Mouse (Mus musculus) layer of hippocampus, adult 18-20 months (tissue): ENCODE measurements at regions not wholly inside any gene's neighbourhood (a gene's known extent, or its start where the extent isn't known, plus 50 kb on each side); places are given as distances from the start of the nearest gene placed in this dataset.
"Not testable (repeated sequence)": the region's sequence is repeated elsewhere in the genome, so short reads cannot be mapped to it uniquely, and the experiment has no call there.

Experiments used
- DNase-seq, 2 experiments: peaks; one replicate each; pipeline ENCODE4 v3.0.0; 2022; ENCODE audit warnings: low spot score in 2 of 2

DNA sequence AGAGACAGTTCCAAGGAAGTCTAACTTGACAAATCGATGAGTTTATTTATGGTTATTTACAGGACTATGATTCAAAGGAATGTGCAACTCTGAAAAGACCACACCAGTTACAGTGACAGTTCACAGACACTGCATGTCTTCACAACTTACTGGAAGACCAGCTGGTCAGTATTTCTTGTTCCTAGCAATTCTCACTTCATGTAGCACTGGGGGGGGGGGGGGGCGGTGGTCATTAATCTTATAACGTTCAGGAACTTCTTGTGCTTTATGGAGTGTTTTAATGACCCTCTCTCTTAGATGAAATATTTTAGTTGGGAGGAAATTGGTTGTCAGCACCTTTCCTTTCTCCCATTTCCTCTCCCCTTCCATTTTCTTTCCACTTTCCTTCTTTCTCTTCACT is 1752.1 kb upstream of the Cntnap5a start:
- DNase-seq: no peak

DNA sequence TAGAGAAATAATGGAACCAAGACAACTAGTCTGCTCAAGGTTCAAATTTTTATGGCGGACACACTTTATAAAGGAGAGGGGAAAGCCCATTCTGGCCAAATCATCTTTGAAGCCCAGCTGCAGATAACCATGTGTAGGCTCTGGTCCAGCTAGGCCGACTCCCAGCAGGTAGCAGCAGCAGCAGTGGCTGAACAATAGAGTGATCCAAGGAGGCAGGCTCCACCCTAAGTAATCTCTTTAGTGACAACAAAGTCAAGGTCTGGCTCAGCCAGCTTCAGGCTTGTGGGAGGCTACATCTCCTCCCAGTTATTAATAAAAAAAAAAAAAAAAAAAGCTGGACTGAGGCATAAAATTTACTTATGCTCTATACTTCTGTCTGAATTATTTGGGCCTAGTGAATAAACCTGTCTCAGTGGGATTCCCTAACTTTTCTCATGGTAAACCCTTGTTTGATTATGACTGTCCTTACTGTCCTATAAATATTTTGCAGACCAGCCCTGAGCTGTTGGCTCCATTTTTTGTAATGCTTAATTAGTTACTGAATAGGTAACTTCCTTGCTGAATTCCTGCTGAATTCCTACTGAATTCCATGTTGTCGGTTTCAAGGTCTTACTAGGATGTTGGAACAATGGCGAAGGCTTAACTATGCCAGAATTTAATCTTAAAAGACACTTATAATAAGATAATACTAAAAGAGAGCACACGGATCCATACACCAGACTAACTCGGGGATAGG is 1726.4 kb upstream of the Cntnap5a start:
- DNase-seq: no peak

DNA sequence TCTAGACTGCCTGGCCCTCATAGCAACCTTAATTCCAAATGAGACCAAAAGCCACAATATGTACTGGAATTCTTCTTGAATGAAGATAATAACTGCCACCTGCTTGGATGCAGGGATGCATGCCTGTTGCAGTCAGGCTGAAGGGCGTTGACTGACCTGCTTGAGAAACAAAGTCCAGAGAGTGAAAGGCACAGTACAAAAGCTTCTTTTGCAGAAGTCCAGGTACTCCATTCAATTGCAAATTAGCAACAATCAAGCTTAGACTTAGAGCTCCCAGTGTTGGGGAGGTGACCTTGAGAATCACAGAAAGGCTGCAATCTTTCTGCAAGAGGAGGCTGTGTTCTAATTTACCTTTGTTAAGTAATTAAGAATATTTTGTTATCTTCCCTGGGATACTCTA is 1725.3 kb upstream of the Cntnap5a start:
- DNase-seq: not testable (repeated sequence)

DNA sequence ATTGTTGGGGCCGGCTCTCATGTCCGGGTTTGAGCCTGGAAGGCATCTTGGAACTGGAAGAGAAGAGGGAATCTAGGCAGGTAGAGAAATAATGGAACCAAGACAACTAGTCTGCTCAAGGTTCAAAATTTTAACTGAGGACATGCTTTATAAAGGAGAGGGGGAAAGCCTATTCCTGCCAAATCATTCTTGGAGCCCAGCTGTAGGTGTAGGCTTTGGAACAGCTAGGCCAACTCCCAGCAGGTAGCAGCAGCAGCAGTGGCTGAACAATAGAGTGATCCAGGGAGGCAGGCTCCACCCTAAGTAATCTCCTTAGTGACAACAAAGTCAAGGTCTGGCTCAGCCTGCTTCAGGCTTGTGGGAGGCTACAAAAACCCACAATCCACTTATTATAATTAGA is 1720.6 kb upstream of the Cntnap5a start:
- not testable (repeated sequence) for DNase-seq

DNA sequence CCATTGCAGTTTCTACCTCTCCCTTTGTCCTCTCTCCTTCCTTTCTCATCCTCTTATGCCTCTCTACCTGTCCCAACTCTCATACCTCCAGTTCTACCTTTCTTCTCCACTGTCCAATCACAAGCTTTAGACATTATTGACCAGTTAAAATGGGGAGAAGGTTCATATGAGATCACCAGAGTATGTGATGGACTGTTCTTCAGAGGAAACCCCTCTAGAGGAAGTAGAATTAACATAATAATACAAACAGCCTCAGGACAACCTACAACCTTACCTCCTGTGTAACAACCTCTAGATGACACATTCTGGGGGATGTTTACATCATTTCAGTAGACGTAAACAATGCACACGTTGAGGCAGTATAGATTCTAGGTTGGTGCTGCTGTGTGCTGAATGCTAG is 1720.1 kb upstream of the Cntnap5a start:
- DNase-seq: no peak

DNA sequence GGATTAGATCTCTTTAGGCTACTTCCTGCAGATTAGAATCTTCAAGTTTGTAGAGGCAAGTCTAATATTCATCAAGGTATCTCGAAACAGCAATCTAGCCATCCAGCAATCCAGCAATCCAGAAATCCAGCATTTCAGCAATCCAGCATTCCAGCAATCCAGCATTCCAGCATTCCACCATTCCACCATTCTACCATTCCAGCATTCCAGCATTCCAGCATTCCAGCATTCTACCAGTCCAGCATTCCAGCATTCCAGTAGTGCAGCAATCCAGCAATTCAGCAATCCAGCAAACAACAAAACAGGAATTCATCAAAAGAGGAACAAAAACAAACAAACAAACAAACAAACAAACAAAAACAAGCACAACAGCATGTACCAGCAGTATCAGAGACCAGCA is 1713.9 kb upstream of the Cntnap5a start:
- DNase-seq: no peak

DNA sequence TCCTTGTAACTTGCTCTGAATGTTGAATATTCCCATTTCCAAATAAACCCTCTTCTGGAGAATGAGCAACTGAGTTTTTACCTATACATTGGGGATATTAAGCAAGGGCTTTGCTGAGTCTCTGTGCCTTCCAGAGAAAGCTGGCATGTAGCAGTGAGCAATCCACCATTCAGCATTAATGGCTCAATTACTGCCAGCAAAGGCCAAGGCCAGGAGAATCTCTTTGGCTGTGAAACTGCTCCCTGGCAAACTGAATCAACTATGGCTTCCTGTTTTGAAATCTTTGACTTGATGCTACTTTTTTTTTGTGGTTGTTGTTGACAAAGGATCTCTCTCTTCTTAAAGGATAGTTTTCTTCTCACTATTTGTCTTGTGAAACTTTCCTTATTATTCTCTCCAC is 1704.4 kb upstream of the Cntnap5a start:
- no peak for DNase-seq

DNA sequence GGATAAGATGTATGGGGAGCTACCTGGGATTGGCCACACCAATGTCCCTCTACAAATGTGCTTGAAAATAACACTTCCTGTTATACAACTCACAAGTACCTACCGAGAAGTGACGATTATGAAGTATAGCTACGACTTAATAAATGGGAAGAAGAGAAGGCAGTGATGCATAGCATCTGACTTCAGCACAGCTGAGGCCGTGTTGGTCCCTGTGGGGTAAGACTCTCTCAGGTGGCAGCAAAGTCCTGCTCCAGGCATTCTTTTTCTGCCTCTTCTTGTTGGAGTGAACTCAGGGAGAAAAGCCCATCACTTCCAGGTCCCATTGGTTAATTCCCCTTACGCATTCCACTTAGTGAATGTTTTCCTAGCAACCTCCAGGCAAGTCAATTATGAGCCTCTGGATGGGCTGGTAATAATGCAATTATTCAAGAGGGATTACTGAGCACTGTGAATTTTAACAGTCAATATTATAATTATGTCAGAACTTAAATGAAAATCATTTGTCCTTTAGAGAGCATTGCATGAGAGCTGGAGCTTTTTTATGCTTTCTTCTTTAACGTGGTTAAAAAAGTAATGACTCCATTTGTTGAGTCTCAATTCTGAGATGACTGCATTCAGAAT is 1694.8 kb upstream of the Cntnap5a start:
- DNase-seq: no peak

DNA sequence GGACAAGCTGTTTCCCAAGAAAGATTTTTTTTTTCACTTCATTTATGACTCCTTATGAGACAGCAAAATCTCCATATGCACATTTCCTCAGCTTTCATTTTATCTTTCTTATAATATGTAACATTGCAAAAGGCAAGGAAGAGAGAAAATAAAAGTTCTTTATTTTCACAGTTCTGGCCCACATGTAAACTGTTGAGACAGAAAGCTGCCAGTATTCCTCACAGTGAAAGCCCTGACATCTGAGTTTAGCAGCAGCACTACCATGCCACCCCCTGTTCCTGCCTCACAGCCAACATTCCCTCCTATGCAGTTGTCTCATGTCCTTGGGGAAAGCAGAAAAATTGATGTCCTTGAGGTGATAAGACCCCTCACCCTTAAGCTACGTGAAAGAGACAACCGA is 1692.1 kb upstream of the Cntnap5a start:
- peak in 1 of 2 experiments; percentile 13 for DNase-seq

DNA sequence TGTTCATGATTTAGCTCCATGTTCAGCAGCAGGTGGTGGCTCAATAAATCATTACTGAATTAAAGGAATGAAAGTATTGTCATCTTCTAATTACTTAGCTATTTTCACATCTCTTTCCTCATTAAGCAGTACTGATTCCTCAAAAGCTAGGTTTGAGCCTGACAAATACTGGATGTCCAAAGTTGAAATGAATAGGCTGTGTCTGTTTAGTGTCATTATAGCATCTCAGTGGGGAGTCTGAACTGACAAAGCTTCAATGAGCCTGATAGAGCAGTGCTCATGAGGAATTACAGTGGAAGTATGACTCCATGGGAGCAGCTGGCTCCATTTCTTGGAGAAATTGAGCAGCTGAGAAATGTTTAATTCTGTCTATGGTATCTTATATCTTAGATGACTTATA is 1646.7 kb upstream of the Cntnap5a start:
- no peak for DNase-seq

DNA sequence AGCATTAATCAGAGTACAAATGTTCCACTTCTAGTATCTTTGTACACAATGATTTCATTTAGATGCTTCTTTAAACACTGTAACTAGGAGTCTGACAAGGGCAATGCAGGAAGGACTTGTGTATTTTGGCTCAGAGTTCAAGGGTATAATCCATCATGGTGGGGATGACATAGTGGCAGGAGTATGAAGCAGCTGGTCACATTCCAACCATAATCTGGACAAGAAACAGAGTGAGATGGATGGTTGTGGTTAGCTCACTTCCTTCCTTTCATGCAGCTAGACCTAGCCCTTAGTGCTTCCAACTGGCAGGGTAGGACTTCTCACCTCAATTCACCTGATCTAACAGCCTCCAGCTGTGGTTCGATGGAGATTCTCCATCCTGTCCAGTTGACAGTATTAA is 1645.2 kb upstream of the Cntnap5a start:
- no peak for DNase-seq

DNA sequence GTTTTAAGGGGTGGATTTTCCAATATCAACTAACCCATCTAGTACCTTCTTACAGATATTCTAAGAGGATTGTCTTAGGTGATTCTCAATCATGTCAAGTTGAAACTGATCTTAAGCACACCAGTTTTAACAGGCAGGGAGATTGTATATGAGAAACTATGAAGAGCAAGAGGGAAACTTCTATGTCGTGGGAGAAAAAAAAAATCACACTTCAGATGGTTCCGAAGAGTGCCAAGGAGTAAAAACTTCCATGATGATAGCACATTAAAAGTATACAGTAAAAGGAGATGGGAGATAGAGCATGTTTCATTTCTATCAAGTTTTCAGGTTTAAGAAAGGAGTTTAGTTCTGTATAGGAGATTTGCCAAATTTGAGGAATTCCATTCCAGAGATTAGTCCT is 1621.5 kb upstream of the Cntnap5a start:
- no peak for DNase-seq

DNA sequence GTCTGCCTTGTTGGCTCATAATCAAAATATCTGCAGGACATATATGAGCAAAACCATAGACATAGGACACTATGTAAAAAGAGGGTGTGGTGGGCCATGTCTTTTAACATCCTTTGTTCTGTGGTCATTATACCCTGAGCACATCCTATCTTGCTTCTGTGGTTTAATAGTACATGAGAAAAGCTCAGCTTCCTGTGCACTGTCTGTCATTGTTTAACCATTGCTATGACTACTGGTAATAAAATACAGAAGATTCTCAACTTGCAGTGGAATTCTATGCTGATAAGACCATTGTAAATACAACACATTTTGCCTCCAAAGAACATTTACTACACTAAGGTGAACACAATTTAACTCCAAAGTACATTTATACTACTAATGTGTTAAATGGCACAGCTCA is 1610.0 kb upstream of the Cntnap5a start:
- no peak for DNase-seq
